Mouse (Mus musculus): Measurements from ENCODE around the gene Nanos3. TPM values are rescaled to one million over a fixed set of nuclear protein-coding genes. Genes with fewer than 3 reads are reported as not detected.

Nanos3 gene
- total RNA-seq (2014; fragmentation: Nextera tagmentation) (2.9 and 5.0 TPM in 2 replicates), total RNA-seq (2017) (not detected in 2 replicates)

DNA sequence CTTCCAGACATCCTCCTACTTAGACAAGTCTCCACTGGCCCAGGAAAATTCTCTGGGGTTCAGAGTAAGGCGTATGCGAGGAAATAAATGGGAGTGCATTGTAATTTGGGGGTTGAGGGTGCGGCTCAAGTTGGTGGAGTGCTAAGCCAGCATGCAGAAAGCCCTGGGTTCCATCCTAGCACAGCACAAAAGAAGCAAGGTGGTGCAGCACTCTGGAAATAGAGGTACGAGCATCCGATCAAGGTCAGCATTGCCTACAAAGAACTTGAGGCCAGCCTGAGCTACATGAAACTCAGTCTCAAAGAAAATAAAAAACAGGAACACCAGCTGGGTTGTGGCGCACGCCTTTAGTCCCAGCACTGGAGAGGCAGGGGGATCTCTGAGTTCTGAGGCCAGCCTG lies at the start of gene Nanos3:
Nanos3 (minus strand) TSS at position 101 of the 400 bp plus-strand sequence.
- ATAC-seq (replicated peaks; ENCODE audit: low FRiP score, low TSS enrichment, poor library complexity, severe bottlenecking), result no peak

DNA sequence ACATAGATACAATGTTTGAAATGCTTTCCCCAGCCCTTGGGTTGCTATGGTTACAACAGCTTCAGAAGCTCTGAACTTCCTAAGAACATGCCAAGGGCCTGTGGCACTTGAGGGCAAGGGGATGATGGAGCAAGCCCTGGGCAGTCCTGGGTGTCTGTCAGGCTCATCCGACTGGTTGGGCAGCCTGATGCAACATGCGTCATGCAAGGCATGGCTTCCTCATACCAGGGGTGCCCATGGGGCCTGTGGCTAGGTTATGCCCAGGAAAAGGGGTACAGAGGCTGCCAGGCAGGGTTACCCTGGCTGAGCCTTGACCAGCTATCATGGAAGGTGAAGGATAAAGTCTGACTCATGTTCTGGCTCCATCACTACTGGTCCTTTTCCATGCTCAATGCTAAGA lies 48.0 kb upstream of the Nanos3 start:
- ATAC-seq (replicated peaks; ENCODE audit: low FRiP score, low TSS enrichment, poor library complexity, severe bottlenecking), result no peak

DNA sequence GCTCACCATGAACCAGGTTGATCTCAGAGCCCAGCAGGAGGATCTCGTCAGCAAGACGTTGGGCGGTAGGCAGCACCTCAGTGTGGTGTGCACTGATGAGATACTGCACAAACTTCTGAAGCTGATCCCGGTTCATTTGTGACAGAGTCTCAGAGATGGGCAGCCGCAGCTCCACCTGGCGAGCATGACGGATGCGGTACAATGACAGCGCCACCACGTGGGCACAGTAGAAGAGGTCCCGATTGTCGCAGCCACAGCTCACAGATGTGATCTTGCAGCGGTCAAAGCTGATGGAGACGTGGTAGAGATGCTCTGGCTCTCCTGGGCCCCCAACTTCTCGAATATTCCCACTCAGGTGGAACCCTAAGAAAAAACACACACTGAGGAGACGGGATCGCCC lies 45.7 kb upstream of the Nanos3 start:
- ATAC-seq (replicated peaks; ENCODE audit: low FRiP score, low TSS enrichment, poor library complexity, severe bottlenecking), result peak; percentile 35; the same call in 1 of the 2 replicates

DNA sequence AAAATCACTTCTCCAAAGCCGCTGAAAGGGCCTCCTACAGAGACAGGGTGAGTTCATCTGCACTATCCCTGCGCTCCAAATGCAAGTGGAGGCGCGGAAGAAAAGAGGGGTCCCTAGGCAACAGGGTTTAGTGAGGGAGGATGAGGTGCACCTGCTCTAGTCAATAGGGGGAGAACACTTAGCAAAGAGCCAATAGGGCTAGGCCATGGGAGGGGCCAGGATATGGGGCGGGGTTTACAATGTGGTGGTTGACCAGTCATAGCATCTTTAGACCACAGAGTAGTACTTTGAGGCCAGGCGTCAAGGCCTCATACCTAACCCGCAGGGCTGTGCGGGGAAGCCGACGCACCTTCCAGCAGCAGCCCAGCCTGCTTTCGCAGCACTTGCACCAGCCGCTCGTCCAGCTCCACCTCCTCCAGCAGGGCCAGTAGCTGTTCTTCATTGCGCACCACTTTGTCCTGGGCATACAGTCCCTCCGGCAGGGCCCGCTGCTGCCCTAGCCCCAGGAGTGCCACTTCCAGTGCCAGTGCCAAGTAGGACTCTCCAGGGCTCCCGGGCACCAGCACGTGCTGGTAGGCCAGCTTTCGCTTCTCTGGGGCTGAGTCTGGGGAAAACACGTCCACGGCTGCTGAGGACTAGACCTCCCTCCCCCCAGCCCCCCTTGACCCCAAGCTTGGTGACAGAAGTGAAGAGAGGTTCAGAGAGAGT lies 38.5 kb upstream of the Nanos3 start:
- ATAC-seq (replicated peaks; ENCODE audit: low FRiP score, low TSS enrichment, poor library complexity, severe bottlenecking), result peak; percentile 36; the same call in 1 of the 2 replicates

DNA sequence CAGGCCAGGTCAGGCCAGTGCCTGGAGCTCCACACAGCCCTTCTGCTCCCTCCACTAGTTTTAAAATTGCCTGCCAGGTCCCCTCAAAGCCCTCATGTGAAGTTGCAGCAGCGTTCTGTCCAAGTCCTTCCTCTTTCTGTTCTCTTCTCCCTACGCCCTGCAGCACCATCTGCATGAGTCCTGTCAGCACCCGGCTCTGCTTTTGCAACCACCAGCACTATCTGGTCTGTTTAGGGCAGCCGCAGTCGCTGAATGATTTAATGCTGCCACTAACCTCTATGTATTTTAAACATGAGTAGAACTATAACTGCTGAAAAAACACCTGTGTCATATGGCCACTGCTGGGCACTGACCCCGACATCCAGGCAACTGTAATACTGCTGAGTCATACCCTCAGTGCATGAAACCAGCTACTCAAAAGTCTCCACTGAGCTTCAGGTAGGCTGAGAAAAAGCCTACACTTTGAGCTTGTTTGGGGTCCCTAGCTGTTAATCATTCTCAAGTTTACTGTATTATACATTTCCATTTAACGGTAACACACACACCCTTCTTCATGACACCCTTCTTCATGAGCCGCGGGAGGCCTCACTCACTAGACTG lies 37.6 kb upstream of the Nanos3 start:
- ATAC-seq (replicated peaks; ENCODE audit: low FRiP score, low TSS enrichment, poor library complexity, severe bottlenecking), result peak; percentile 39; the same call in 1 of the 2 replicates

DNA sequence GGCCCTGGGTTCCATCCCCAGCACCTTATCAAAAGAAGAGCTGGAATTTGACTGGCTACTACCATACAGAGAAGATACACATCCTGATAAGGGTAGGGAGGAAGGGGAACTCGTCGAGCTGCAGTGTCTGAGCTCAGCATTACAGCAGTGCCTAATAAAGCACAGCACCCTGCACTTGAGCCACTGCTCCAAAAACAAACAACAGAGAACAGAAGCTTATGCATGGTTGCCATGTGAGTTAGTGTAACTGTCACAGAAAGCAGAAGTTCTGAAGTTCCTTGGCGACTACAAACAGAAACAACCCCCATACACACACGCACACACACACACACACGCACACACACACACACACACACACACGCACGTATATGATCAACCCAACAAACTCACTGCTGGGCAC lies 35.1 kb upstream of the Nanos3 start:
- ATAC-seq (replicated peaks; ENCODE audit: low FRiP score, low TSS enrichment, poor library complexity, severe bottlenecking), result no peak

DNA sequence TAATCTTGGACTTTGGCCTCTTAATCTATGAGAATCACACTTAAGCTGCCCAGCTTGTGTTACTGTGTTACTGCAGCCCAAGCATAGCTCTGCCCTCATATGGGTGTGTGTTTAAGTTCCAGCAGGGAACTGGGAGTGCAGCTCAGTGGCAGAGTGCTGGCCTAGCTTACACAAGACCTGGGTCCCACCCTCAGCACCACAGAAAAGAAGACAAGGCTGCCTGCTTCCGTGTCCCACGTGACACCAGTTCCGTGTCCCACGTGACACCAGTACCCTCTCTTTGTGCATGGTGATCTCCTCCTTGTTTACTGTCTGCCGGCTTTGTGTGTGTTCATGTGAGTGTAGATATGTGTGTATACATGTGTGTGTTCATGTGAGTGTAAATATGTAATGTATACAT lies 33.1 kb upstream of the Nanos3 start:
- ATAC-seq (replicated peaks; ENCODE audit: low FRiP score, low TSS enrichment, poor library complexity, severe bottlenecking), result no peak

DNA sequence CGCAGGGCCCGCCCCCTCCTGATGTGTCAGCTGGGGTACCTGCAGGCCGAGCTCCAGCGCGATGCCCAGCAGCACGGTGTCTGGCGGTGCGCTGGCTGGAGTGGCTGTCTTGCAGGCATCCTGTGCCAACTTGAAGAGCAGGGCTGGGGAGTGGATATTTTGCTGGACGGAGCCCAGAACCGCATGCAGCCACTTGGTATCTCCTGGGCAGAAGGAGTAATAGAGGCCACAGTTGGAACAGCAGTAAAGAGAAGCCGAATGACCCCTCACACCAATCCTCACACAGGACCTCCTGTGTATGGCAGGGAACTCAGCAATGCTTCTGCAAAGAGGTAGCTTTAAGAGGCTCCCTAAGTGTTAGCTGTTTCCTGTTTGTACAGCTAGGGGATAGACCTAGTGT lies 32.2 kb upstream of the Nanos3 start:
- no peak for ATAC-seq (replicated peaks; ENCODE audit: low FRiP score, low TSS enrichment, poor library complexity, severe bottlenecking)

DNA sequence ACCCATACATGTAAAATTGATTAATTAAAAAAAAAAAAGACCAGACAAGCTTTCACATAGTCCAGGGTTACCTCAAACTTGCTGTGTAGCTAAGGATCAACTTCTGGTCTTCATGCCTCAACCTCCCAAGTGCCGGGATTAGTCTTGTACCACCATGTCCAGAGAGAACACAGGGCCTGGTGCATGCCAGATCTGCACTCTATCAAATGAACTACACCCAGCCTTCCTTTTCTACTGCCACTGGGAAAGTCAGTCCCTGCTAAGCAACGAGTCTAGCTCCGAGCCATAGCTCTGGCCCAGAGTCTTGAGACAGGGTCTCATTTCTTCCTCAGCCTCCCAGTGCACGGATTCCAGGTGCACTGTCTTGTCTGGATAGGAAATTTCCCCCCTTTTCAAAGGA lies 28.3 kb upstream of the Nanos3 start:
- no peak for ATAC-seq (replicated peaks; ENCODE audit: low FRiP score, low TSS enrichment, poor library complexity, severe bottlenecking)

DNA sequence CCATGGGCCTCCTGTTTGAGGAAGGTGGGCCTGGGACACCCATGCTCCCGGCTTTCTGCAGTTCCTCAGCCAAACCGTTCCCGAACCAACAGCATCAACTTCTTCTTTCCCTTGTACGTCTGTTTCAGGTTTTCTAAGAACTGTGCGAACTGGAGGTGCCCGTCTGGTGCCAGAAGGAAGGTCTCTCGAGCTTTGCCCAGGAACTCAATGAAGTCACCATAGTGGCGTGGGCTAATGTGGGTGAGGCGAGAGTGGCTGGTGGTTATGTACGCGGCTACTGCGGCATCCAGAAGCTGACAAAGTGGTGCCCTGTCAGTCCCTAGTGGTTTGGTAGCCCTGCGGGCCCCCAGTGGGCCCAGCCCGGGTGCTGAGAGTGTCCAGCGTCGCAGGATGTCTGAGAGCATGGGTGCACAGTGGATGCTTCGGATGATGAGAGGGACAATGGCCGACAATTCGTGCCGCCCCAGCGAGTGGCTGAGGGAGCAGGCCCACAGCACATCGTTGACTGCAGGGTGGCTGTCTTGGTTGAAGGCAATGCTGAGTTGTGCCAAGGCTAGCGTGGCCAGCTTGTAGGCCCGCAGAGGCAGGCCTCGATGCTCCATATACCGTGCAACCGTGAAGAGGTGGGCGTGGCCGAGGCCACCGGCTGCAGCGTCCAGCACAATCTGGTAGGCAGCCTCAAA lies 27.0 kb upstream of the Nanos3 start:
- ATAC-seq (replicated peaks; ENCODE audit: low FRiP score, low TSS enrichment, poor library complexity, severe bottlenecking), result no peak

DNA sequence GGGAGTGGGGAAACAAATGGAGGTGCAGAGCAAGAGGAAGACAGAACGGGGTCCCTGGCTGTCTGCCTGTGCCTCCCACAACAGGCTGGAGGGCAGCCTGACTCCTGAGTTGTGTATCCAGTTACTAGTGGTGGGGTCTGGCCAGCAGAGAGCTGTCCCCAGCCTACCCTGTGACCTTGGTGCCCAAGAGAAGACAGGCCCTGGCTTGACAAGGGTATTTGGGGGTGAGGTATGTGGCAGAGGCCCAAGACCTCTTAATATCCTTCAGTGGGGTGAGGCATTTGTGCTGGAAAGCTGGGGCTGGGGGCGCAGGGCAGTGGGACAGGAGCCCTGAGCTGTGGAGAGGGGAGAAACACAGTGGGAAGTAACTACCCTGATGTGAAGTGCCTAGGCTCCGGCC lies 26.2 kb upstream of the Nanos3 start:
- ATAC-seq (replicated peaks; ENCODE audit: low FRiP score, low TSS enrichment, poor library complexity, severe bottlenecking), result no peak

DNA sequence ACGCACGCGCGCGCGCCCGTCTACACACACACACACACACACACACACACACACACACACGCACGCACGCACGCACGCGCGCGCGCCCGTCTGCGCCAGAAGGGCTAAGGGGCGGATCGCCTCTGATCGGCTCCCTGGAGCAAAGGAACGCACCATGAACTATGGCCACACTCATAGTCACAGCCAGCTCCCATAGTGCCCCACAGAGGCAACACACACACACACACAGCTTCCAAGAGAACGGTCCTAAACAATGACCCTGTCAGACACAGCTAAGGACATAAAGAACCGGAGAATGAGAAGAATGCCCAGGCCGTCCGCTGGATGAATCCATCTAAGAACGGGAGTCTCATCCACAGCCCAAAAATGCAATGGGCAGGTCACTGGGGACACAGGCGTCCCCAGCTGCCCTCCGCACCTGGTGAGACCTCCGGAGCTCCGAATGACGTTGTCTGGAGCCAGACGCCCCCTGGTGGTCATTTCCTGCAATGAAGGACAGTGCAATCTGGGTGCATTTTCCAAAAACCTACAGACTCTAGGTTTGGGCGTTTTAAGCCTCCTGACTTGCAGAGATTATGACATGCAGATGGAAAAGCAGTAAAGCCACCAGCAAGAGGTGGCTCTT lies 25.3 kb upstream of the Nanos3 start:
- peak; percentile 70 for ATAC-seq (replicated peaks; ENCODE audit: low FRiP score, low TSS enrichment, poor library complexity, severe bottlenecking)

DNA sequence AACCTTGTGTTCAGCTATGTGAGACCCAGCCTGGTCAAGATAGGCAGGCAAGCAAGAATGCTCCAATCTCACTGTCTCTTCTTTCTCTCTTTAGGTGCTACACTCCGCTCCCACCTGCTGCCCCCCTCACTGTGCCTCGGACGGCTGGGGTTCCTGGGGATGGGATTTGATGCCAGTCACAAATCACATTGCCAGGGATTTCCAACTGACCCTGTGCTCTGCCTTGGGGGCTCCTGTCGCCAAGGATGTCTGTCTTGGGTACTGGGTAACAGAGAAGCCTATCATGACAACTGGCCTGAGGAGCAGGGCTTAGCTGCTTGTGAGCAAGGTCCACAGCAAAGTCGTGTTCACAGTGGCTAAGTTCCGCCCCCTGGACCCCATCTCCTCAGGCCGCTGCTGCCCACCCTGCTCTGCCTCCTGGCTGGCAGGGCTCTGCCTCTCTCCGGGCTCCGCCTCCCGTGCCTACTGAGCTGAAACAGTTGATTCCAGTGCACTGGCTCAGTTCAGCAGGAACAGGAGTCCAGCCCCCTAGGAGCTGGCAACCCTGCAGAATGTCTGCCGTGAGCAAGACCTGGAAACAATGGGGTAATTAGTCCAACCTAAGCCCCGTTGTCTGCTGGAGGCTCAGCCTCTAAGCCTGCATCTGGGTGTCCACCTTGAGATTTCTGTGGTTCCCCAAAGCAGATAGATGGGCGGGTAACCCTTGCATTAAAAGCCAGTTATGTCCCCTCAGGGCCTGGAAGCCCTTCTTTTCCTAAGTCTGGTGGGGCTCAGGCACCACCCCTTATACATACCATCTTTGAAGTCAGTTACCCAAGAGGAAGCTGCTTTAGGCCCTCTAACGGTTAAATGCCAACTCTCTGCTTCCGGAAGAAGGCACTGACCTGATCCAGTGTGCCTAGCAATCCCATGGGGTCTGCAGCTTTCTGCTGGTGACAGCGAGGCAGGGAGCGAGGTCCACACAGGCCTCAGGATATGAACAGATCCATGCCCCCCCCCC lies 23.7 kb upstream of the Nanos3 start:
- ATAC-seq (replicated peaks; ENCODE audit: low FRiP score, low TSS enrichment, poor library complexity, severe bottlenecking), result no peak

DNA sequence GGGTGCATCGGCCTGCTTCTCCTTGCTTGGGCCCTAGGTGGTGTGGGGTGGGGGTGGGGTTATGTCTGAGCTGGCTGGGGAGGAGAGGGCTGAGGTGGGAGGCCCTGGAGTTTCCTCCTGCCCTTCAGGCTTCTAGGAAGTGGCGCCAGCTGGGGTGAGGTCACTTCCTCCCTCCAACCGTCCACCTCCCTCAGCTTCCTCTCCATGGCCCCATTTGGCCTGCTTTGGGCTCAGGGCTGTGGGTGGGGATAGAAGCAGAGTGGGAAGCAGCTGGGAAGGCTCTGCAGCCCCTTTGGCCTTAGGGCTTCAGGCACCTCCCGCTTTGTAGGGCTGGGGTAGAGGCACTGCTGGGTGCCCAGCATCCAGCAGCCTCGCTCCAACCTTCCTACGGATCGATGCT lies 22.8 kb upstream of the Nanos3 start:
- ATAC-seq (replicated peaks; ENCODE audit: low FRiP score, low TSS enrichment, poor library complexity, severe bottlenecking), result no peak

DNA sequence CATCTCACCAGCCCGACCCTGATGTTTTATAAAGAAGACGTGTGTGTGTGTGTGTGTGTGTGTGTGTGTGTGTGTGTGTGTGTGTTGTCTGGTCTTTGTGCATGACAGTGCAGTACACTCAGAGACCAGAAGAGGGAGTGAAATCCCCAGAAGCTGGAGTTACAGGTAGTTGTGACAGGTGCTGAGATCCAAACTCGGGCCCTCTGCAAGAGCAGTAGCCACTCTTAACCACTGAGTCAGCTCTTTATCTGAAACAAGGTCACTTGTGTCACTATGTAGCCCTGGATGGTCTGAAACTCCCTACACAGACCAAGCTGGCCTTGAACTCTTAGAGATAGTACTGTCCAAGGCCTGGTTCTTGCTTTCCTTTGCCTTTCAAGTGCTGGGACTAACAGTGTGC lies 21.6 kb upstream of the Nanos3 start:
- no peak for ATAC-seq (replicated peaks; ENCODE audit: low FRiP score, low TSS enrichment, poor library complexity, severe bottlenecking)

DNA sequence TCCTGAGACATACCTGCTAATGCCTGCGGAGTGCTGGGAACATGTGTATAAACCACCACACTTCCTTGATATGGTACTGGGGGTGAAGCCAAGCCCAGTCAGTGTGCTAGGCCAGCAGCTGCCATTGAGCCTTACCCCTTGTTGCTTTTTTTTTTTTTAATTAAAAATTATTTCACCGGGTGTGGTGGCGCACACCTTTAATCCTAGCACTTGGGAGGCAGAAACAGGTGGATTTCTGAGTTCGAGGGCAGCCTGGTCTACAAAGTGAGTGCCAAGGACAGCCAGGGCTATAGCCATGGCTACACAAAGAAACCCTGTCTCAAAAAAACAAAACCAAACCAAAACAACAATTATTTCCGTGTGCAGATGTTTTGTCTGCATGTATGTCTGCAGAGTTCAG lies 20.1 kb upstream of the Nanos3 start:
- no peak for ATAC-seq (replicated peaks; ENCODE audit: low FRiP score, low TSS enrichment, poor library complexity, severe bottlenecking)

DNA sequence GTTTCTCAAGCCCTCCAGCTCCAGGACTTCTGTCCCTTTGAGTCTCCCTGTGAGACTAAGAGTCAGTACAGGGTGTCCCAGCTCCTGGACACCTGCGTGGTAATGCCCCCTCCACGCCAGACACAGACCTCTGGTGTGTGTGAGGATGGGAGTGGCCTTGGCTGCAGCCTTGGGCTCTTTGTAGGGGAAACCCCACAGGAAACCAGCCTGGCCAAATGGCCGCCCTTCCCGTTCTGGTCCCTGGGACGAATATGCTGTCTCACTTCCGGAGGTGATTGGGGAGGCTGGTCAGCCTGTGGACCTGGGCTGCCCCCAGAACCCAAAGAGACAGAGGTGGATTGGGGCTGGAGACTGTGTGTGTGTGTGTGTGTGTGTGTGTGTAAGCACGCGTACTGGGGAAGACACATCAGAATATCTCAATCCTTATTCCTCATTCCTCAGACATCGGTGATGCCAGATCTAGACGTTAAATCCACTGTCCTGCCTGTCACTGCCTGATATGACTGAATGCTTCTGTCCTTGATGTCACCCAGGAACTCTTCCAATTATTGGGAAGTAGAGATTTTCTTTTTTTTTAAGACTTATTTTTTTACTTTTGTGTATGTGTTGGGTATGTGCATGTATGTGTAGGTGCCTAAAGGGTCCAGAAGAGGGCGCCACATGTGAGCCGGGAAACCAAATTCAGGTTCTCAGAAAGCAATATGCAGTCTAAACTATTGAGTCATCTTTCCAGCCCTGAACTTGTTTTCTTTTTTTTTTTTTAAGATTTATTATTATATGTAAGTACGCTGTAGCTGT lies 19.2 kb upstream of the Nanos3 start:
- no peak for ATAC-seq (replicated peaks; ENCODE audit: low FRiP score, low TSS enrichment, poor library complexity, severe bottlenecking)

Measured in megakaryocyte-erythroid progenitor cell, adult 5-6 weeks (primary cell).